Mouse (Mus musculus) A20 (cell line): ENCODE data around the gene Smc3.
"Not testable (repeated sequence)": the region's sequence is repeated elsewhere in the genome, so short reads cannot be mapped to it uniquely, and the experiment has no call there.

ENCODE experiments used
- DNase-seq: peaks from one replicate; pipeline ENCODE4 v3.0.0-alpha.2; 2011; ENCODE audit warnings: low read depth, low spot score

Smc3 gene

GRCm38 (mm10) chr19:53653624-53654467 is 53.6 kb downstream of the Smc3 start:
- no peak for DNase-seq

GRCm38 (mm10) chr19:53656443-53656842 is 56.2 kb downstream of the Smc3 start:
- not testable (repeated sequence) for DNase-seq

GRCm38 (mm10) chr19:53657437-53657836 is 57.2 kb downstream of the Smc3 start:
- DNase-seq = no peak

- DNase-seq = no peak
Measured at GRCm38 (mm10) chr19:53660722-53661420, 60.7 kb downstream of the Smc3 start.

- no peak for DNase-seq
Measured at GRCm38 (mm10) chr19:53661938-53662722, 61.9 kb downstream of the Smc3 start.

GRCm38 (mm10) chr19:53664831-53665230 is 64.6 kb downstream of the Smc3 start:
- DNase-seq = no peak

GRCm38 (mm10) chr19:53665391-53665790 is 65.2 kb downstream of the Smc3 start:
- no peak for DNase-seq

- no peak for DNase-seq
Measured at GRCm38 (mm10) chr19:53666708-53667107, 66.5 kb downstream of the Smc3 start.

GRCm38 (mm10) chr19:53668821-53669220 is 68.6 kb downstream of the Smc3 start:
- peak; percentile 18 for DNase-seq

- DNase-seq = no peak
Measured at GRCm38 (mm10) chr19:53670625-53671141, 70.5 kb downstream of the Smc3 start.

GRCm38 (mm10) chr19:53671432-53671831 is 71.2 kb downstream of the Smc3 start:
- no peak for DNase-seq

GRCm38 (mm10) chr19:53674131-53674925 is 74.1 kb downstream of the Smc3 start:
- DNase-seq = no peak

GRCm38 (mm10) chr19:53676228-53676627 is 76.0 kb downstream of the Smc3 start:
- DNase-seq = no peak

GRCm38 (mm10) chr19:53676718-53677634 is 76.8 kb downstream of the Smc3 start, which contains the start of gene Rbm20:
Gene Rbm20, plus strand, starts transcription at chr19:53677306.
- no peak for DNase-seq

- DNase-seq = no peak
Measured at GRCm38 (mm10) chr19:53679194-53679593, 79.0 kb downstream of the Smc3 start.

- no peak for DNase-seq
Measured at GRCm38 (mm10) chr19:53679981-53680380, 79.8 kb downstream of the Smc3 start.

GRCm38 (mm10) chr19:53682427-53682826 is 82.2 kb downstream of the Smc3 start:
- DNase-seq = no peak

GRCm38 (mm10) chr19:53687592-53687991 is 87.4 kb downstream of the Smc3 start:
- DNase-seq = no peak

- DNase-seq = no peak
Measured at GRCm38 (mm10) chr19:53690816-53691215, 90.6 kb downstream of the Smc3 start.

GRCm38 (mm10) chr19:53694020-53694419 is 93.8 kb downstream of the Smc3 start:
- no peak for DNase-seq
